25 mouse cellular contexts compared by ENCODE assay signal in genomic region chr6:87119975-87120374, GRCm38 (mm10). TPM values are rescaled to one million over a fixed set of nuclear protein-coding genes. Genes with fewer than 3 reads are reported as not detected.
DNase-seq lines count a peak whose midpoint lies in the region; ATAC-seq and TF ChIP-seq lines count a peak whose summit lies in the region.
"Had no signal": no experiment of that assay in that cellular context is flagged by ENCODE, and none has a peak within 500 bp of the region (broad histone marks: within the 10 kb centered on the region; RNA-seq: fewer than 3 reads in every experiment).

No protein-coding gene starts in this region.

- 0 out of 2 replicates have a peak, but pooled peaks cover 3% of the 10 kb centered on the region for H3K27me3 ChIP-seq in heart, embryonic 13.5 days (replicated peaks)
- no peaks in the 10 kb centered on the region for H3K27me3 ChIP-seq in thymus, adult 2 months (ENCODE audit: control insufficient read depth, insufficient read depth, low read length)
- H3K27me3 ChIP-seq in liver, embryonic 15.5 days: peaks cover 3% of the 10 kb centered on the region; the same call in 1 of the 2 replicates
- H3K27me3 ChIP-seq in forebrain, postnatal 0 days (ENCODE audit: insufficient read depth, low read length): no peaks in the 10 kb centered on the region
- H3K27me3 ChIP-seq: forebrain, embryonic 13.5 days had no signal

- no peak overlapping the region for H3K4me3 ChIP-seq in heart, embryonic 13.5 days
- H3K4me3 ChIP-seq in thymus, adult 2 months (ENCODE audit: control insufficient read depth, insufficient read depth, low read length): peak overlapping the region; percentile 1; the same call in 1 of the 2 replicates
- H3K4me3 ChIP-seq in liver, embryonic 15.5 days (replicated peaks): no peak overlapping the region
- no peak overlapping the region for H3K4me3 ChIP-seq in forebrain, postnatal 0 days (ENCODE audit: low read depth, low read length)
- H3K4me3 ChIP-seq: forebrain, embryonic 13.5 days; heart, embryonic 10.5 days; megakaryocyte, embryonic 14.5 days had no signal

- ATAC-seq in heart, embryonic 13.5 days (ENCODE audit: extremely low read depth, insufficient number of reproducible peaks, low FRiP score, low TSS enrichment): no peak
- ATAC-seq in liver, embryonic 15.5 days (ENCODE audit: insufficient read depth): no peak
- ATAC-seq in forebrain, postnatal 0 days: no peak
- ATAC-seq: CD4-positive, CD25-positive, alpha-beta regulatory T cell, adult 4 months; forebrain, embryonic 13.5 days; hindbrain, embryonic 16.5 days; midbrain, embryonic 16.5 days had no signal

- 44% methylated on average over 4 of the region's 4 CpGs for WGBS in heart, embryonic 13.5 days
- WGBS in thymus, adult 2 months: 82% methylated on average over 4 of the region's 4 CpGs
- 56% methylated on average over 4 of the region's 4 CpGs for WGBS in liver, embryonic 15.5 days (ENCODE audit: insufficient replicate concordance)
- 83% methylated on average over 4 of the region's 4 CpGs for WGBS in forebrain, postnatal 0 days

- H3K9ac ChIP-seq in heart, embryonic 13.5 days: 0 out of 2 replicates have a peak overlapping the region, but pooled peaks have one; percentile 14
- H3K9ac ChIP-seq in liver, embryonic 15.5 days: no peak overlapping the region
- H3K9ac ChIP-seq in forebrain, postnatal 0 days: no peak overlapping the region
- H3K9ac ChIP-seq: forebrain, embryonic 13.5 days; liver, embryonic 14.5 days had no signal

- TF ChIP-seq CTCF in thymus, adult 2 months (IDR thresholded peaks at IDR 0.05; ENCODE audit: borderline replicate concordance, control insufficient read depth, extremely low read depth, insufficient read depth, low read length, poor library complexity): no peak
- TF ChIP-seq CTCF in forebrain, postnatal 0 days (IDR thresholded peaks at IDR 0.05; ENCODE audit: low read depth): no peak

- H3K9me3 ChIP-seq in heart, embryonic 13.5 days: no peaks in the 10 kb centered on the region
- H3K9me3 ChIP-seq in liver, embryonic 15.5 days (replicated peaks): no peaks in the 10 kb centered on the region
- H3K9me3 ChIP-seq in forebrain, postnatal 0 days (ENCODE audit: low read length): no peaks in the 10 kb centered on the region
- H3K9me3 ChIP-seq: forebrain, embryonic 13.5 days; heart, embryonic 10.5 days had no signal

- no peak for TF ChIP-seq POLR2A in thymus, adult 2 months (IDR thresholded peaks at IDR 0.05; ENCODE audit: control insufficient read depth, extremely low read depth, insufficient read depth, low read length, poor library complexity)

- H3K36me3 ChIP-seq in heart, embryonic 13.5 days: no peaks in the 10 kb centered on the region
- H3K36me3 ChIP-seq in thymus, adult 2 months (ENCODE audit: control insufficient read depth, insufficient read depth, low read length): no peaks in the 10 kb centered on the region
- H3K36me3 ChIP-seq in liver, embryonic 15.5 days (replicated peaks): no peaks in the 10 kb centered on the region
- no peaks in the 10 kb centered on the region for H3K36me3 ChIP-seq in forebrain, postnatal 0 days (ENCODE audit: insufficient read depth)
- H3K36me3 ChIP-seq: heart, embryonic 10.5 days had no signal

- no peak for DNase-seq in heart, adult 9 months (ENCODE audit: low spot score in 2 of 2)
- DNase-seq in thymus, adult 2 months: no peak
- no peak for DNase-seq in thymus, postnatal 36 days
- peak; percentile 21 for DNase-seq in yolk sac, embryonic 10.5 days (ENCODE audit: low spot score)
- DNase-seq in forebrain, postnatal 0 days: no peak
- no peak for DNase-seq in neural tube, embryonic 10.5 days (ENCODE audit: extremely low spot score, low spot score)
- DNase-seq: adrenal gland, adult 2 months; cerebellum, adult 11-12 months; cerebellum, postnatal 36 days; gastrocnemius, postnatal 36 days; kidney, adult 8-10 months; right cerebral cortex, adult 18-20 months had no signal

- no peak overlapping the region for H3K4me2 ChIP-seq in heart, embryonic 13.5 days
- H3K4me2 ChIP-seq in liver, embryonic 15.5 days: 0 out of 2 replicates have a peak overlapping the region, but pooled peaks have one; percentile 25
- H3K4me2 ChIP-seq in forebrain, postnatal 0 days (ENCODE audit: low read depth): no peak overlapping the region
- H3K4me2 ChIP-seq: forebrain, embryonic 13.5 days had no signal

- peaks cover 13% of the 10 kb centered on the region for H3K4me1 ChIP-seq in heart, embryonic 13.5 days
- peaks cover 10% of the 10 kb centered on the region for H3K4me1 ChIP-seq in thymus, adult 2 months (replicated peaks; ENCODE audit: control insufficient read depth, insufficient read depth, low read length)
- H3K4me1 ChIP-seq in liver, embryonic 15.5 days (replicated peaks): peaks cover 7% of the 10 kb centered on the region
- no peaks in the 10 kb centered on the region for H3K4me1 ChIP-seq in forebrain, postnatal 0 days (ENCODE audit: insufficient read depth)
- H3K4me1 ChIP-seq: forebrain, embryonic 13.5 days; megakaryocyte, embryonic 14.5 days had no signal

- H3K27ac ChIP-seq in heart, embryonic 13.5 days (replicated peaks): no peak overlapping the region
- H3K27ac ChIP-seq in thymus, adult 2 months (ENCODE audit: control insufficient read depth, insufficient read depth, low read length): peak overlapping the region; percentile 89
- H3K27ac ChIP-seq in liver, embryonic 15.5 days (replicated peaks): 0 out of 2 replicates have a peak overlapping the region, but pooled peaks have one; percentile 4
- H3K27ac ChIP-seq in forebrain, postnatal 0 days (ENCODE audit: low read depth, low read length): no peak overlapping the region
- H3K27ac ChIP-seq: forebrain, embryonic 13.5 days; heart, embryonic 10.5 days; liver, embryonic 14.5 days had no signal

RNA-seq across cellular contexts. Expression of gene D6Ertd527e, which starts 15.4 kb away (rescaled TPM):
- polyA plus RNA-seq in heart, embryonic 13.5 days (2015; fragmentation: Nextera tagmentation; extraction: Ambion mirVana): 0.19 and 0.33 TPM in 2 replicates
- 1.1 and 1.4 TPM in 2 replicates for polyA plus RNA-seq in thymus, adult 2 months (2012; rRNA removed)
- not detected in 2 replicates for polyA plus RNA-seq in liver, embryonic 15.5 days (2015; fragmentation: Nextera tagmentation; extraction: Ambion mirVana)
- total RNA-seq in forebrain, postnatal 0 days (2014; rRNA removed): not detected in 2 replicates
- polyA plus RNA-seq in forebrain, postnatal 0 days (2015; fragmentation: Nextera tagmentation; extraction: Ambion mirVana): 0.07 and 0.10 TPM in 2 replicates
- total RNA-seq: adrenal gland, adult 2 months; gastrocnemius, postnatal 36 days; heart, postnatal 25 days; layer of hippocampus, postnatal 25 days; left cerebral cortex, postnatal 14 days; MEL had no signal
- polyA plus RNA-seq: CD4-positive, CD25-positive, alpha-beta regulatory T cell, adult 4 months; heart, embryonic 10.5 days had no signal

Comparison
In these comparisons a context has a peak if more than half of its experiments do, and no peak if none do; other contexts are left out.
1. H3K27ac ChIP-seq: peak in thymus, adult 2 months (single experiment) and liver, embryonic 15.5 days (single experiment); none in heart, embryonic 13.5 days (single experiment) and forebrain, postnatal 0 days (single experiment).